Mouse (Mus musculus): ENCODE measurements around the gene Itih2. TPM values are rescaled to one million over a fixed set of nuclear protein-coding genes. Genes with fewer than 3 reads are reported as not detected.
A peak's percentile ranks its signal among the peaks of the same experiment; 100 is the strongest.

Itih2 gene
- total and polyA plus RNA-seq, 3 experiments = not detected

DNA sequence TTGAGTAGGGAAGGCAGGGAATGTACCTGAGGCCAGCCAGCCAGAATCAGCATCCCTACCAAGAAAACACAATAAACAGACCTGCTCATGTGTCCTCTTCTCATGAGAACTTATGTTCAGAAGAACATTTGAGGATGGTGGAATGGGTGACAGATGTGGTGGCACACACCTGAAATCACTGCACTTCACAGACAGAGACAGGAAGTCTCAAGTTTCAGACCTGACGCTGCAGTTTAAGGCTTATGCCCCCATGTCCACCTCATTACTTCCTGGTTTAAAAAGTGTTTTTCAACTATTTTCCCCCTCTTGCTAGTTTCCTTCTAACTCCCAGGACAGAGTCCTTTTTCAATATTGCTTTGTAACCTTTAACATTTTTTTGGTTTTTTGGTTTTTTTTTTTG is 48.5 kb downstream of the Itih2 start:
- no peak for TF ChIP-seq RCOR1 (IDR thresholded peaks at IDR 0.05; ENCODE audit: low read depth, low read length)
- no peak for TF ChIP-seq MAZ (IDR thresholded peaks at IDR 0.05; ENCODE audit: low read depth, low read length)
- no peak for TF ChIP-seq POLR2AphosphoS5 (IDR thresholded peaks at IDR 0.05; ENCODE audit: borderline replicate concordance, low read depth, low read length)
- TF ChIP-seq SMC3 (IDR thresholded peaks at IDR 0.05; ENCODE audit: low read depth, low read length) = no peak
- no peak for TF ChIP-seq UBTF (IDR thresholded peaks at IDR 0.05; ENCODE audit: borderline replicate concordance, insufficient read depth, low read depth, low read length)
- TF ChIP-seq HCFC1 (IDR thresholded peaks at IDR 0.05; ENCODE audit: low read depth, low read length) = no peak
- TF ChIP-seq CHD1 (IDR thresholded peaks at IDR 0.05; ENCODE audit: low read depth, low read length) = no peak
- TF ChIP-seq POLR2AphosphoS2 (IDR thresholded peaks at IDR 0.05; ENCODE audit: low read length) = no peak
- no peak for TF ChIP-seq ZNF384 (IDR thresholded peaks at IDR 0.05; ENCODE audit: low read depth, low read length)
- no peak for TF ChIP-seq TCF12 (IDR thresholded peaks at IDR 0.05; ENCODE audit: low read depth, low read length)
- no peak for TF ChIP-seq E2F4 (IDR thresholded peaks at IDR 0.05; ENCODE audit: borderline replicate concordance, low read depth, low read length)
- TF ChIP-seq NRF1 (IDR thresholded peaks at IDR 0.05; ENCODE audit: insufficient read depth, low read depth, low read length, poor library complexity, severe bottlenecking) = no peak
- no peak for TF ChIP-seq NELFE (IDR thresholded peaks at IDR 0.05; ENCODE audit: low read depth, low read length)
- TF ChIP-seq ZMIZ1 (IDR thresholded peaks at IDR 0.05; ENCODE audit: low read depth, low read length) = no peak
- TF ChIP-seq CHD2 (IDR thresholded peaks at IDR 0.05; ENCODE audit: low read length) = no peak
- TF ChIP-seq ZC3H11A (IDR thresholded peaks at IDR 0.05; ENCODE audit: low read depth, low read length) = no peak
- TF ChIP-seq GATA1 (IDR thresholded peaks at IDR 0.05; ENCODE audit: low read depth, low read length) = no peak
- TF ChIP-seq POLR2A (IDR thresholded peaks at IDR 0.05; ENCODE audit: control insufficient read depth in 1 of 2, insufficient read depth in 1 of 2, low read depth in 1 of 2, low read length in 2 of 2, poor library complexity in 1 of 2) = no peak
- TF ChIP-seq RAD21 (IDR thresholded peaks at IDR 0.05; ENCODE audit: low read depth, low read length) = no peak
- no peak for TF ChIP-seq KAT2A (conservative IDR thresholded peaks at IDR 0.05; ENCODE audit: low read depth, low read length)
- no peak for DNase-seq (ENCODE audit: low read depth, low spot score)
- no peak overlapping the region for H3K4me3 ChIP-seq (ENCODE audit: control insufficient read depth in 1 of 2, insufficient read depth in 1 of 2, low read depth in 2 of 2, low read length in 2 of 2)
- no peak overlapping the region for H3K9ac ChIP-seq (ENCODE audit: control insufficient read depth, low read depth, low read length, poor library complexity, severe bottlenecking)
- peaks cover 0 to 23% of the 10 kb centered on the region in 2 experiments; a peak in 3 of 4 replicates for H3K36me3 ChIP-seq (ENCODE audit: control insufficient read depth in 1 of 2, insufficient read depth in 2 of 2, low read length in 2 of 2)
- H3K27me3 ChIP-seq (ENCODE audit: control insufficient read depth in 1 of 2, insufficient read depth in 2 of 2, low read length in 2 of 2) = no peaks in the 10 kb centered on the region
- peaks cover 4 to 19% of the 10 kb centered on the region in 2 experiments; a peak in 3 of 4 replicates for H3K4me1 ChIP-seq (ENCODE audit: control insufficient read depth in 1 of 2, insufficient read depth in 2 of 2, low read length in 2 of 2)
- H3K79me2 ChIP-seq (ENCODE audit: control insufficient read depth, insufficient read depth, low read length, poor library complexity) = peaks cover 68% of the 10 kb centered on the region
- no peaks in the 10 kb centered on the region for H3K9me3 ChIP-seq (replicated peaks; ENCODE audit: insufficient read depth, low read length)
- H3K27ac ChIP-seq (ENCODE audit: control insufficient read depth, low read depth, low read length) = no peak overlapping the region

DNA sequence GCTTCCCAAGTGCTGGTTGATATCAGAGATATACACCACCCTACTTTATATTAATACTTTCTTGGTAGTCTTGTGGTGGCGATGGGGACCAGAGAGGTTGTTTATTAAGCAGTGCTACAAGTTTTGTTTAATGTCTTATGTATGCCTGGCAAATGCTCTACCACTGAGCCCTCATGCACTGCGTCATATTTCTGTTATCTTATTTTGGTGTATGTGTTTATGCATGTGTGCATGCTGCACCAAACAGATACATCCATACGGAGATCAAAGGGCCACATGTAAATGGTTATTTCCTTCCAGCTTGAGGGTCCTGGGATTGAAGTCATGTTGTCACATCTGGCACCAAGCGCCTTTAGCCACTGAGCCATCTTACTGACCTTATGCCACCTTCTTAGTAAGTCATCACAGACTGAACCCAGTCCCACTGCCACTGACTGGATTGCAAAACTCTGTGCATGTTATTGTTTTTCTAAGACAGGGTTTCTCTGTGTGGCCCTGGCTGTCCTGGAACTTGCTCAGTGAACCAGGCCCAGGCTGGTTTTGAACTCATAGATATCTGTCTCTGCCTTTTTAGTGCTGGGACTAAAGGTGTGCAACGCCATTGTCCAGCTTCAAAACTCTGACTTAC is 49.6 kb downstream of the Itih2 start:
- TF ChIP-seq TAL1 (IDR thresholded peaks at IDR 0.05; ENCODE audit: low read length) = no peak
- no peak for TF ChIP-seq SIN3A (IDR thresholded peaks at IDR 0.05; ENCODE audit: low read length)
- TF ChIP-seq JUND (IDR thresholded peaks at IDR 0.05; ENCODE audit: low read depth, low read length) = no peak
- no peak for TF ChIP-seq USF2 (IDR thresholded peaks at IDR 0.05; ENCODE audit: borderline replicate concordance in 1 of 2, insufficient read depth in 1 of 2, low read depth in 1 of 2, low read length in 2 of 2)
- no peak for TF ChIP-seq MYC (IDR thresholded peaks at IDR 0.05; ENCODE audit: low read depth, low read length)
- no peak for TF ChIP-seq ZMIZ1 (IDR thresholded peaks at IDR 0.05; ENCODE audit: low read depth, low read length)
- TF ChIP-seq CHD2 (IDR thresholded peaks at IDR 0.05; ENCODE audit: low read length) = no peak
- no peak for TF ChIP-seq ZNF384 (IDR thresholded peaks at IDR 0.05; ENCODE audit: low read depth, low read length)
- TF ChIP-seq MXI1 (IDR thresholded peaks at IDR 0.05; ENCODE audit: low read depth, low read length) = no peak
- peaks cover 75% of the 10 kb centered on the region for H3K79me2 ChIP-seq (ENCODE audit: control insufficient read depth, insufficient read depth, low read length, poor library complexity)
- no peaks in the 10 kb centered on the region for H3K9me3 ChIP-seq (replicated peaks; ENCODE audit: insufficient read depth, low read length)
- peaks cover 0 to 32% of the 10 kb centered on the region in 2 experiments; a peak in 2 of 4 replicates for H3K36me3 ChIP-seq (ENCODE audit: control insufficient read depth in 1 of 2, insufficient read depth in 2 of 2, low read length in 2 of 2)
- peak overlapping the region; percentile 91 to 93 for H3K4me3 ChIP-seq (ENCODE audit: control insufficient read depth in 1 of 2, insufficient read depth in 1 of 2, low read depth in 2 of 2, low read length in 2 of 2)
- H3K9ac ChIP-seq (ENCODE audit: control insufficient read depth, low read depth, low read length, poor library complexity, severe bottlenecking) = peak overlapping the region; percentile 96
- no peaks in the 10 kb centered on the region for H3K27me3 ChIP-seq (ENCODE audit: control insufficient read depth in 1 of 2, insufficient read depth in 2 of 2, low read length in 2 of 2)
- DNase-seq (ENCODE audit: low read depth, low spot score) = peak; percentile 22
- H3K27ac ChIP-seq (ENCODE audit: control insufficient read depth, low read depth, low read length) = no peak overlapping the region
- H3K4me1 ChIP-seq (ENCODE audit: control insufficient read depth in 1 of 2, insufficient read depth in 2 of 2, low read length in 2 of 2) = peaks cover 5 to 25% of the 10 kb centered on the region in 2 experiments; a peak in 3 of 4 replicates

Measured in MEL (cell line).